Mouse (Mus musculus) bone marrow, adult 2 months (tissue): ENCODE measurements around the gene Myo1g. TPM values are rescaled to one million over a fixed set of nuclear protein-coding genes. Genes with fewer than 3 reads are reported as not detected.

Experiments used
- H3K27ac ChIP-seq: fragments of 200-500 bp; 2 replicates; pipeline ENCODE4 v1.5.1; 2012; ENCODE audit warnings: low read depth, mild to moderate bottlenecking, control low read depth, inconsistent platforms, low read length; ENCODE audit not compliant: control insufficient read depth, poor library complexity, insufficient read depth
- H3K4me1 ChIP-seq: fragments of 200-500 bp; 2 replicates; pipeline ENCODE4 v1.6.1; 2011; ENCODE audit warnings: low read length; ENCODE audit not compliant: control insufficient read depth, insufficient read depth
- H3K4me3 ChIP-seq: fragments of 200-500 bp; replicated peaks from 2 replicates; pipeline ENCODE3; 2011; ENCODE audit warnings: mild to moderate bottlenecking, low read depth, low read length, control low read depth; ENCODE audit not compliant: control insufficient read depth
- CTCF ChIP-seq: fragments of 200-500 bp; IDR thresholded peaks from 2 replicates; pipeline ENCODE4 v1.5.1; 2011; ENCODE audit warnings: low read length, control low read depth; ENCODE audit not compliant: control insufficient read depth, insufficient read depth
- POLR2A ChIP-seq: fragments of 200-500 bp; IDR thresholded peaks from 2 replicates; pipeline ENCODE4 v1.6.1; 2011; ENCODE audit warnings: low read depth, mild to moderate bottlenecking, control low read depth, low read length, borderline replicate concordance; ENCODE audit not compliant: control insufficient read depth
- WGBS: fragments of 180-500 bp; shearing (Covaris S2); methylation state at CpG from one replicate; pipeline ENCODE4 v1.1.7; 2018; 5-methylcytosine and 5-hydroxymethylcytosine counted together
- polyA plus RNA-seq: library from polyadenylated mRNA; stranded (reverse); fragments of >200 nt; gene quantifications from 2 replicates; pipeline ENCODE4 v1.2.4, GENCODE M21; 2011; ENCODE audit warnings: low replicate concordance; ENCODE audit not compliant: missing spikeins, insufficient read depth, insufficient read length

Gene Myo1g
- polyA plus RNA-seq, 1 experiment: 95.8 TPM

- TF ChIP-seq CTCF (no peak), POLR2A (peak; percentile 46; the same call in 1 of the 2 replicates)
- peak overlapping the region; percentile 85 for H3K4me3 ChIP-seq
- WGBS: 3% methylated on average over 11 of the region's 11 CpGs
- peak overlapping the region; percentile 75 for H3K27ac ChIP-seq
- no peaks in the 10 kb centered on the region; the same call in 1 of the 2 replicates for H3K4me1 ChIP-seq
Observed at GRCm38 (mm10) chr11:6519491-6520033, 1.2 kb downstream of the Myo1g start.

- 87% methylated on average over 7 of the region's 7 CpGs for WGBS
- no peak overlapping the region for H3K4me3 ChIP-seq
- H3K4me1 ChIP-seq: no peaks in the 10 kb centered on the region; the same call in 1 of the 2 replicates
- TF ChIP-seq POLR2A: no peak
- no peak for TF ChIP-seq CTCF
- H3K27ac ChIP-seq: no peak overlapping the region
Observed at GRCm38 (mm10) chr11:6514837-6515236, 5.9 kb downstream of the Myo1g start.

- Histone ChIP-seq H3K4me3 (no peak overlapping the region), H3K4me1 (no peaks in the 10 kb centered on the region; the same call in 1 of the 2 replicates), H3K27ac (no peak overlapping the region; the same call in 1 of the 2 replicates)
- TF ChIP-seq POLR2A (no peak), CTCF (no peak)
- WGBS: 18% methylated on average over 1 of the region's 1 CpGs
Observed at GRCm38 (mm10) chr11:6508269-6508876, 12.4 kb downstream of the Myo1g start.

GRCm38 (mm10) chr11:6506516-6506915, 14.2 kb downstream of the Myo1g start:
- TF ChIP-seq CTCF (no peak), POLR2A (no peak)
- Histone ChIP-seq H3K27ac (no peak overlapping the region; the same call in 1 of the 2 replicates), H3K4me3 (no peak overlapping the region), H3K4me1 (no peaks in the 10 kb centered on the region; the same call in 1 of the 2 replicates)
- 86% methylated on average over 9 of the region's 9 CpGs for WGBS

- Histone ChIP-seq H3K4me3 (no peak overlapping the region), H3K27ac (no peak overlapping the region; the same call in 1 of the 2 replicates), H3K4me1 (no peaks in the 10 kb centered on the region; the same call in 1 of the 2 replicates)
- 72% methylated on average over 6 of the region's 6 CpGs for WGBS
- TF ChIP-seq CTCF (no peak), POLR2A (no peak)
Observed at GRCm38 (mm10) chr11:6504689-6505088, 16.1 kb downstream of the Myo1g start.

- 71% methylated on average over 3 of the region's 3 CpGs for WGBS
- no peak overlapping the region; the same call in 1 of the 2 replicates for H3K27ac ChIP-seq
- no peaks in the 10 kb centered on the region; the same call in 1 of the 2 replicates for H3K4me1 ChIP-seq
- TF ChIP-seq POLR2A (no peak), CTCF (no peak)
- H3K4me3 ChIP-seq: no peak overlapping the region
Observed at GRCm38 (mm10) chr11:6504226-6504625, 16.5 kb downstream of the Myo1g start.

- WGBS: 93% methylated on average over 2 of the region's 2 CpGs
- no peak overlapping the region for H3K4me3 ChIP-seq
- no peak for TF ChIP-seq POLR2A
- TF ChIP-seq CTCF: no peak
- no peak overlapping the region for H3K27ac ChIP-seq
- no peaks in the 10 kb centered on the region; the same call in 1 of the 2 replicates for H3K4me1 ChIP-seq
Observed at GRCm38 (mm10) chr11:6502506-6502905, 18.3 kb downstream of the Myo1g start.

GRCm38 (mm10) chr11:6497311-6497948, 23.3 kb downstream of the Myo1g start:
- 36% methylated on average over 12 of the region's 12 CpGs for WGBS
- H3K4me1 ChIP-seq: no peaks in the 10 kb centered on the region; the same call in 1 of the 2 replicates
- H3K4me3 ChIP-seq: peak overlapping the region; percentile 46
- H3K27ac ChIP-seq: no peak overlapping the region
- TF ChIP-seq POLR2A (no peak), CTCF (no peak)
